Mouse (Mus musculus) gastrocnemius, postnatal 10 days (tissue): ENCODE measurements around the gene Gstp2. TPM values are rescaled to one million over a fixed set of nuclear protein-coding genes. Genes with fewer than 3 reads are reported as not detected.

Experiments used
- total RNA-seq, 2 experiments: library from RNA; stranded (reverse); gene quantifications; 2 replicates each; pipeline ENCODE4 v1.2.3; 2021

Gene Gstp2
- total RNA-seq, 2 experiments from 2014 or later, result 61.6 to 63.6 TPM

Other genes starting within 250 kb of the Gstp2 start
- 1 to 10 TPM; 6.0 to 7.0 TPM for gene Chka, start 194.2 kb downstream of the Gstp2 start, total RNA-seq
- gene Tcirg1, start 138.9 kb downstream of the Gstp2 start, total RNA-seq, result 10 to 100 TPM; 13.6 to 31.1 TPM
- 100 to 1,000 TPM; 181 to 205 TPM for gene Ndufs8, start 133.2 kb downstream of the Gstp2 start, total RNA-seq
- gene Aldh3b1, start 116.2 kb downstream of the Gstp2 start, total RNA-seq, result 1 to 10 TPM; 4.2 to 5.7 TPM
- 10 to 100 TPM; 19.6 to 20.1 TPM for gene Unc93b1, start 110.8 kb downstream of the Gstp2 start, total RNA-seq
- not detected for gene Aldh3b3, start 87.4 kb downstream of the Gstp2 start, total RNA-seq
- 1 to 10 TPM in 1 of 2 experiments, under 1 TPM in 1; 0.63 to 1.0 TPM for gene Aldh3b2, start 73.7 kb downstream of the Gstp2 start, total RNA-seq
- 1 to 10 TPM; 4.8 to 5.3 TPM for gene Acy3, start 59.5 kb downstream of the Gstp2 start, total RNA-seq
- gene Tbx10, start 53.3 kb downstream of the Gstp2 start, total RNA-seq, result not detected
- 10 to 100 TPM; 18.3 to 20.2 TPM for gene Nudt8, start 45.4 kb downstream of the Gstp2 start, total RNA-seq
- gene Gm49405, start 45.4 kb downstream of the Gstp2 start, total RNA-seq, result under 1 TPM; 0.23 to 0.47 TPM
- gene Doc2g, start 42.7 kb downstream of the Gstp2 start, total RNA-seq, result 1 to 10 TPM in 1 of 2 experiments, under 1 TPM in 1; 0.66 to 1.2 TPM
- 100 to 1,000 TPM; 297 to 355 TPM for gene Ndufv1, start 33.2 kb downstream of the Gstp2 start, total RNA-seq
- gene Gstp1, start 8.0 kb downstream of the Gstp2 start, total RNA-seq, result 100 to 1,000 TPM; 220 to 231 TPM
- gene Gstp3, start 13.5 kb upstream of the Gstp2 start, total RNA-seq, result under 1 TPM in 1 of 2 experiments, not detected in 1; 0.79 TPM
- not detected for gene Cabp2, start 35.6 kb upstream of the Gstp2 start, total RNA-seq
- gene Cdk2ap2, start 51.2 kb upstream of the Gstp2 start, total RNA-seq, result 10 to 100 TPM; 18.1 to 18.2 TPM
- gene Pitpnm1, start 54.0 kb upstream of the Gstp2 start, total RNA-seq, result 1 to 10 TPM; 4.2 to 5.5 TPM
- gene Aip, start 79.8 kb upstream of the Gstp2 start, total RNA-seq, result 10 to 100 TPM; 46.5 to 47.1 TPM
- gene Gpr152, start 93.8 kb upstream of the Gstp2 start, total RNA-seq, result not detected
- not detected for gene Cabp4, start 98.0 kb upstream of the Gstp2 start, total RNA-seq
- 10 to 100 TPM; 41.1 to 48.6 TPM for gene Coro1b, start 102.6 kb upstream of the Gstp2 start, total RNA-seq
- gene Ptprcap, start 107.6 kb upstream of the Gstp2 start, total RNA-seq, result 1 to 10 TPM in 1 of 2 experiments, under 1 TPM in 1; 0.49 to 2.0 TPM
- gene Rps6kb2, start 117.3 kb upstream of the Gstp2 start, total RNA-seq, result 10 to 100 TPM; 25.3 to 30.9 TPM
- 10 to 100 TPM; 33.1 to 47.1 TPM for gene Carns1, start 129.5 kb upstream of the Gstp2 start, total RNA-seq
- gene Tbc1d10c, start 145.3 kb upstream of the Gstp2 start, total RNA-seq, result 1 to 10 TPM; 3.2 to 3.8 TPM
- 100 to 1,000 TPM; 339 to 348 TPM for gene Ppp1ca, start 146.0 kb upstream of the Gstp2 start, total RNA-seq
- 1 to 10 TPM; 4.1 to 6.0 TPM for gene Rad9a, start 155.6 kb upstream of the Gstp2 start, total RNA-seq
- 1 to 10 TPM in 1 of 2 experiments, under 1 TPM in 1; 0.47 to 2.2 TPM for gene Clcf1, start 168.2 kb upstream of the Gstp2 start, total RNA-seq
- not detected for gene AC109138.7, start 168.3 kb upstream of the Gstp2 start, total RNA-seq
- gene Pold4, start 185.9 kb upstream of the Gstp2 start, total RNA-seq, result 10 to 100 TPM; 26.1 to 31.9 TPM
- gene Ssh3, start 223.2 kb upstream of the Gstp2 start, total RNA-seq, result 1 to 10 TPM; 4.9 to 6.3 TPM
- 1 to 10 TPM; 1.2 to 1.3 TPM for gene Ankrd13d, start 237.1 kb upstream of the Gstp2 start, total RNA-seq